Mouse (Mus musculus) kidney, adult 2 months (tissue): Measurements from ENCODE around the gene Tmem140.

Source experiments
- CTCF ChIP-seq: fragments of 200-500 bp; conservative IDR thresholded peaks from 2 replicates; pipeline ENCODE4 v1.5.1; 2011; ENCODE audit warnings: low read depth, mild to moderate bottlenecking, control low read depth, low read length, moderate library complexity, mixed read lengths; ENCODE audit not compliant: insufficient read depth, insufficient read length
- POLR2A ChIP-seq: fragments of 200-500 bp; IDR thresholded peaks from one replicate; pipeline ENCODE4 v1.6.1; 2011; ENCODE audit warnings: low read depth, low read length, control low read depth

DNA sequence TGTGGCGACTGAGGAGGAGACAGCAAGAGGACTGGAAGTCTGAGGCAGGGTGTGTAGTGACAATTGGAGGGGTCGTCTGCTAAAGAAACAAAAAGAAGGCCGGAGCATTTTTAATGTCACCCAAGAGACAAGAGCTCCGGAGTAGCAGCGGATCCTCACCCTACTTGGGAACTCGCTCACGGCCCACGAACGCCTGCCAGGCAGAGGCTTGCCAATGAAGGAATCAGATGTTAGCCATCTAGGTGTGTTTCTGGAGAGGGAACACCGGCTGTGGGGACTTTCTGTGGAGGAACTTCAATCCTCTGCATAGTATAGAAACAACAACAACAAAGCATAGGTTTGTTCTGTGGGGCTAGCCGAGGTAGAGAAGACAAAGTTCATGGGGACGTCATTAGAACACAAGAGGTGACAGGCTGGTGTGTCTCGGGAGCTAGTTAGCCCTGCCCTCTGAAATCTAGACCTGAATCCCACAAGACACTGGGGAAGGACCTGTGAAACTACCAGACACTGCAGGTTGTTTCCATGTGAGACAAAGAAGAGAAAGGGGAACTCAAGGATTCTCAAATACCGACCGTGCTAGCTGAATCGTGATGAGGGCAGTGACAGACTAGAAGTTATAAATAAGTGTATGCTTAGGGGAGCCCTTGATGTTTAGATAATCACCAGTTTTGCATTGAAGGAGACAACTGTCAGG, 4.5 kb downstream of the Tmem140 start:
- TF ChIP-seq CTCF (no peak), POLR2A (no peak)
